Mouse (Mus musculus) brain, embryonic 14.5 days (tissue): ENCODE results near the gene Zfp970.
"Not testable (repeated sequence)": the region's sequence is repeated elsewhere in the genome, so short reads cannot be mapped to it uniquely, and the experiment has no call there.

Experiments
- CTCF ChIP-seq: fragments of 200-500 bp; IDR thresholded peaks from 2 replicates; pipeline ENCODE4 v1.5.1; 2012; ENCODE audit warnings: inconsistent platforms, mild to moderate bottlenecking, moderate library complexity, borderline replicate concordance; ENCODE audit not compliant: insufficient read depth, insufficient read length; ENCODE audit errors: extremely low read depth
- POLR2A ChIP-seq: fragments of 200-500 bp; IDR thresholded peaks from 2 replicates; pipeline ENCODE4 v1.6.1; 2012; ENCODE audit warnings: mild to moderate bottlenecking, inconsistent platforms, borderline replicate concordance; ENCODE audit not compliant: poor library complexity, insufficient read depth, insufficient read length, severe bottlenecking; ENCODE audit errors: extremely low read depth

DNA sequence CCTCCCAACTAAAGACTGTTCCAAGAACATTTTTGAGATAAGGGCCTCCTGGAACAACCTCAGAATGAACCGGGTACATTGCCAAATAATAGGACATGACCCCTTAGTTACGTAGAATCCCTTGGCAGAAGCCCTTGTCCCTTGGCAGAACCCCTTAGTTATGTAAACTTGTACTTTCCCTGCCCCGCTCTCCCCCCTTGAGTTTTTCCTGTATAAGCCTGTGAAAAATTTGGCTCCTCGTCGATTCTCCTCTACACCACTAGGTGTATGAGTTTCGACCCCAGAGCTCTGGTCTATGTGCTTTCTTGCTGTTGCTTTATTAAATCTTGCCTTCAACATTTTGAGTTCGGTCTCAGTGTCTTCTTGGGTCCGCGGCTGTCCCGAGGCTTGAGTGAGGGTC, 7.7 kb downstream of the Zfp970 start:
- TF ChIP-seq POLR2A, CTCF: not testable (repeated sequence)
